Mouse (Mus musculus) spleen, embryonic (tissue): ENCODE results near the gene Gm2897.
"Not testable (repeated sequence)": the region's sequence is repeated elsewhere in the genome, so short reads cannot be mapped to it uniquely, and the experiment has no call there.

Experiments used
- CTCF ChIA-PET: fragments of 350-600 bp; sonication (Branson Sonifier 250); formaldehyde crosslinking; loops from one replicate; lab custom pipeline; 2022; lab: Charles Lee

The Gm2897 gene

DNA sequence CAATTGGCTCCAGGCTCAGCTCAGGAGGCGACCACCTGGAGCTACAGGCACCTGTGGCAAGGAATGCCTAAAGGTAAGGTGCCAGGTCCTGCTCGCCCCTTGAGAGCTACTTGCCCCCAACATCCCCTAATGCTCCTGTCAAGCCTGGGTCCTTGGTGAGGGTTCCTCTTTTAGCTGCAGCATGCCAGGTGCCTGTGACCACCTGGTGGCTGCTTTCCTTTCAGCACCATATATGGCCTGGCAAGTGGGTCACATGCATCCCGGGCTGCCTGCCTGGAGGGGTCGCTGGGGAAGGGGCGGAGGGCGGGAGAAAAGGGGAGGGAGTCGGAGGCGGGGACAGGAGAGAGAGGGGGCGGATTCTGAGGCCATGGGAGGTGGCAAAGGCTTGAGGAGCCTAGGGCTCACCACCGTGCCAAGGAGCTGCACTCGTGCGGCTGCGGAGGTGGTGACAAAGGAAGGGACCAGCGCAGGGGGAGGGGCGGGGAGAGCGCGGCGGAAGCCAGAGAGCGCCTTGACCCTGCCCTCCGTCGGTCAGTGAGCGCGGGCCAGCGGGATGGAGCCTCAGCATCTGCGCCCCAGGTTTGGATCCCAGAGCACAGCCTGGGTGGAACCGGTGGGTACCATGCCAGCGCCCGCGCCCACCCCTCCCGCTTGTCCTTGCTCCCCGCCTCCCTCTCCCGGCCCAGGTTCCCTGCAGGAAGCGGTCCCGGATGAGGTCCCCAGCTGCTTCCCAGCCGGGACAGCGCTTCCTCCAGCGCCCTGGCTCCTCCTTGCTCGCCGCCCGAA is at the start of gene Gm2897:
Gene Gm2897, plus strand, starts transcription at position 559 of the 786 bp plus-strand sequence.
- CTCF ChIA-PET, result not testable (repeated sequence)

DNA sequence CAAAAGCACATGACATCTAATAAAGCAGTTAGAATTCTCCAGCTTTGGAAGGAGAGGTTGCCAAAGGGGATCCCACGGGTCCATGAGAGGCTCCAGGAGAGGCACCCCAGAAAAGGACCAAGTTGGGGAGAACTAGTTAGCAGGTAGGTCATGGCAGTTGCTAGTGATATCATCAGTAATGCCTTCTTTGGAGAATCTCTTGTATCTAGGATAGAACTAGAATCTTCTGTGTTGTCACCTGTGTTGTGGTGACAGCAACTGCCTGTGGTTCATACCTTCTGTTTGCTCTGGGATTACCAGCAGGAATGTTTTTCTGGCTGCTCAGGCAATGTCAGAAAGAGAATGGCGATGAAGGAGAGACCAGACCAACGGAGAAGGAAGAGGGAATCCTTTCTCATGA is 19.4 kb upstream of the Gm2897 start, which contains the start of gene Gm2888:
Gene Gm2888, plus strand, starts transcription at position 301 of the 400 bp plus-strand sequence.
- CTCF ChIA-PET, result not testable (repeated sequence)

DNA sequence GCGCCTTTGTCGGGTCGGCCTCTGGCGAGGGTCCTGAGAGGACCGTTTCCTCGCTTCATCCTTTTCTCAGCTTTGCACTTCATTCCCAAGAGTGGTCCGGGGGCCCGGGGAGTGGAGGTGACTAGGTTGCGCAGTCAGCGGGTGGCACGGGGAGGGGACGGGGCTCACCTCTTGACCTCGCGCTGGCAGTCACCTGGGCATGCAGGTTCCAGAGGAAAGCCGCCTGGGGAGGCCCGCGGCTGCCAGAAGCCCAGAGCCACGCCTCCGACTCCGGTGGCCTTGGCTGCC is 372 bp downstream of the Gm2897 start:
- CTCF ChIA-PET, result not testable (repeated sequence)

DNA sequence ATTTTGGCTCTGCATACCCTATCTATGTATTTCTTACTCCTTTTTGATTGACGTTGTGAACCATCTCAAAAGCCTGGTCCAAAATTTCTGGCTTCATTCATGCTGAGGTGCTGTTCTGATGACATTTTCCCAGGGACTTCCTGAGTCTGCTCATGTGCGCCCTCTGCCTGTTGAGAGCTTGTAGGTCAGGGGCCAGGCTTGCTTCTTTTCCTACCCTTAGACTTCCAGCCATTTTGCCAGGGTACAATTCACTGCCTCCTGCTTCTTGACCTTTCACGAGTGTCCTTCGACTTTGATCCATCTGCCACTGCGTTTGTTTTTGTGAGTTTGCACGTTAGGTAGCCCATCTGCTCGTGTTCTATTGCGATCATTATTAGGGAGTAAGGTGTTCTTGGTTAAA is 1.0 kb downstream of the Gm2897 start:
- CTCF ChIA-PET, result not testable (repeated sequence)

DNA sequence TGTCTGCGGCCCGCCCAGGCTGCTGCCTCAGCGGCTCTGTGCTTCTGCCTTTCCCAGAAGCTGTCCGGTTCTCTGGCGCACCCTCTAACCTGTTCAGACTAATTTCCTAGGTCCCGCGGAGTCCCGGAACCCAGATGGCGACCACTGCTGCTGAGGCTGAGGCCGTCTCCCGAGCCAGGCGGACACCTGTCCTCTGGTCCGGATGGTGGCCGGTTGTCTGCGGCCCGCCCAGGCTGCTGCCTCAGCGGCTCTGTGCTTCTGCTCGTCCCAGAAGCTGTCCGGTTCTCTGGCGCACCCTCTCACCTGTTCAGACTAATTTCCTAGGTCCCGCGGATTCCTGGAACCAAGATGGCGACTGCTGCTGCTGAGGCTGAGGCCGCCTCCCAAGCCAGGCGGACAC is 67.0 kb downstream of the Gm2897 start:
- CTCF ChIA-PET, result not testable (repeated sequence)
